Comparison of ENCODE assay signal across 7 mouse cellular contexts in genomic region chr15:12577054-12577696, GRCm38 (mm10).
A peak's percentile ranks its signal among the peaks of the same experiment; 100 is the strongest.
DNase-seq lines count a peak whose midpoint lies in the region; ATAC-seq and TF ChIP-seq lines count a peak whose summit lies in the region.

No protein-coding gene starts in this region.

- no peaks in the 10 kb centered on the region for H3K9me3 ChIP-seq in forebrain, embryonic 12.5 days
- no peaks in the 10 kb centered on the region for H3K9me3 ChIP-seq in neural tube, embryonic 15.5 days (replicated peaks)

- H3K4me1 ChIP-seq in forebrain, embryonic 12.5 days = peaks cover 12% of the 10 kb centered on the region
- H3K4me1 ChIP-seq in lung, adult 2 months (ENCODE audit: control insufficient read depth, insufficient read depth, low read length) = no peaks in the 10 kb centered on the region
- peaks cover 14% of the 10 kb centered on the region for H3K4me1 ChIP-seq in neural tube, embryonic 15.5 days

- peak overlapping the region; percentile 29; the same call in 1 of the 2 replicates for H3K4me2 ChIP-seq in forebrain, embryonic 12.5 days
- peak overlapping the region; percentile 40 for H3K4me2 ChIP-seq in neural tube, embryonic 15.5 days

- 24% methylated on average over 11 of the region's 11 CpGs for WGBS in forebrain, embryonic 12.5 days
- WGBS in lung, adult 2 months = 15% methylated on average over 11 of the region's 11 CpGs
- WGBS in neural tube, embryonic 15.5 days = 25% methylated on average over 11 of the region's 11 CpGs

- no peaks in the 10 kb centered on the region for H3K36me3 ChIP-seq in forebrain, embryonic 12.5 days (replicated peaks)
- no peaks in the 10 kb centered on the region for H3K36me3 ChIP-seq in neural tube, embryonic 15.5 days

- no peak overlapping the region for H3K4me3 ChIP-seq in forebrain, embryonic 12.5 days (replicated peaks)
- no peak overlapping the region for H3K4me3 ChIP-seq in lung, adult 2 months (replicated peaks; ENCODE audit: extremely low read depth, low read depth, low read length)
- H3K4me3 ChIP-seq in neural tube, embryonic 15.5 days (replicated peaks) = no peak overlapping the region

- TF ChIP-seq POLR2A in lung, adult 2 months (IDR thresholded peaks at IDR 0.05; ENCODE audit: borderline replicate concordance, extremely low read depth, low read depth, low read length) = no peak

- no peak overlapping the region for H3K9ac ChIP-seq in forebrain, embryonic 12.5 days
- no peak overlapping the region for H3K9ac ChIP-seq in neural tube, embryonic 15.5 days (replicated peaks)

- peak; percentile 56 for DNase-seq in MN1 (ENCODE audit: low spot score)
- DNase-seq in c-Kit-positive CD71-positive TER-119-negative erythroid progenitor cells, embryonic 14.5 days (ENCODE audit: low read depth) = peak; percentile 8
- peak; percentile 53 for DNase-seq in heart, postnatal 4 days
- DNase-seq in kidney, postnatal 4 days = peak; percentile 48 to 65
- DNase-seq in lung, adult 2 months = peak; percentile 38

- no peak overlapping the region; the same call in 1 of the 2 replicates for H3K27ac ChIP-seq in forebrain, embryonic 12.5 days
- 0 out of 2 replicates have a peak overlapping the region, but pooled peaks have one; percentile 19 for H3K27ac ChIP-seq in neural tube, embryonic 15.5 days (replicated peaks)

- H3K27me3 ChIP-seq in forebrain, embryonic 12.5 days = no peaks in the 10 kb centered on the region
- H3K27me3 ChIP-seq in neural tube, embryonic 15.5 days (replicated peaks) = no peaks in the 10 kb centered on the region

- TF ChIP-seq CTCF in lung, adult 2 months (IDR thresholded peaks at IDR 0.05; ENCODE audit: insufficient read depth, low read length) = no peak

- ATAC-seq in forebrain, embryonic 12.5 days (ENCODE audit: low FRiP score) = peak; percentile 68
- ATAC-seq in neural tube, embryonic 15.5 days (ENCODE audit: low FRiP score) = peak; percentile 73; the same call in 1 of the 2 replicates
